Mouse (Mus musculus): ENCODE data around the gene Otop2. TPM values are rescaled to one million over a fixed set of nuclear protein-coding genes. Genes with fewer than 3 reads are reported as not detected.

The Otop2 gene
- total RNA-seq, 2 experiments from 2014 or later, result not detected

DNA sequence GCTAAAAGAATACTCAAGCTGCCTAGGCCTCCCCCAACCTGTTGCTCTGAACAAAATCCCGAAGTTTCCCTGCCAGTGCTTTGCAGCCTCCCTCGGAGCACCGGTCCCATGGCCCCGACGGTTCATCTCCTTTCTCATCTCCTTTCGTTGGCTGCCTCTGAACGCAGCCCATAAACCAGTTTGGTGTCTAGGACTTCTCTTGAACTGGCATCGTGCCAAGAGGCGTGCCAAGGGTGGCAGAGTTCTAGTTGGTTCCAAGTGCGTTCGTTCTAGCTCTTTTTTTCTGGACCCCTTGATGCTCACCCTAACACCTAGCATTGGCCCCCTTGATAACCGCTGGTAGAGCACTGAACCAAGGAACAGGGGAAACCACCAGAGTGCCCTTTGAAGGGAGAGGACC lies 28.3 kb downstream of the Otop2 start:
- no peak for ATAC-seq (replicated peaks; ENCODE audit: low FRiP score, poor library complexity, severe bottlenecking)

DNA sequence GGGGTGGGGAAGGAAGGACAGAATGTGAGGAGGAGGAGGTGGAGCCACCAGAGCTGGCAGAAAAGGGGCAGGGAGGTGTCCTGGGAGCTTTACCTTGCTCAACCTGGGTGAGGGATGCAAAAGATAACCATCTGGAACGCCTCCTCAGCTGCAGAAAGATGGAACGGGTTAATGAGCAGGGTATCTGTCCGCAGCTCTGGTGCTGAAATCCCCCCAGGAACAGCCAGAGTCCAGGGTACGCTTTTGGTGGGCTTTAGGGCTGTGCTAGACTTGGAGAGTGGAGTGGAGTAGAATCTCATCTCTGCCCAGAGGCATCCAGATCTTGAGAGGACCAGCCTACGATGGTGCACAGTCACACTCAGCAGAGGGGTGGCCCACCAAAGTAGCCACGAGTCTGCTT lies 29.2 kb downstream of the Otop2 start:
- ATAC-seq (replicated peaks; ENCODE audit: low FRiP score, poor library complexity, severe bottlenecking), result no peak

DNA sequence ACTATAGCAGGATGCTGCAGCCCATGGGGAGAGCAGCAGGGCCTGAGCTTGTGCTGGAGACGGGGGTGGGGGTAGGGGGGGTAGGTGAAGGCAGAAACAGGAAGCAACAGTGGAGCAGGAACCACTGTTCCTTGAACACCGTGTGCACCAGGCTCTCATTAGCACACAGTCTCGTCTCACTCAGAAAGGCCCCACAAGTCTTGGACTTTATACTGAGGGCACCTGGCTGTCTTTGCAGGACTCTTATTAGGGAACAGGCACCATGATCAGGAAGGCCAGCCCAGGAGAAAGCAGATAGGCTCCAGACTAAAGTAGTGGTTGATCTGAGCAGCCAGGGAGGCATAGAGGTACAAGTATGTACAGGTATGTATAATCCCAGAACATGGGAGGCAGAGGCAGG lies 30.4 kb downstream of the Otop2 start:
- ATAC-seq (replicated peaks; ENCODE audit: low FRiP score, poor library complexity, severe bottlenecking), result no peak

DNA sequence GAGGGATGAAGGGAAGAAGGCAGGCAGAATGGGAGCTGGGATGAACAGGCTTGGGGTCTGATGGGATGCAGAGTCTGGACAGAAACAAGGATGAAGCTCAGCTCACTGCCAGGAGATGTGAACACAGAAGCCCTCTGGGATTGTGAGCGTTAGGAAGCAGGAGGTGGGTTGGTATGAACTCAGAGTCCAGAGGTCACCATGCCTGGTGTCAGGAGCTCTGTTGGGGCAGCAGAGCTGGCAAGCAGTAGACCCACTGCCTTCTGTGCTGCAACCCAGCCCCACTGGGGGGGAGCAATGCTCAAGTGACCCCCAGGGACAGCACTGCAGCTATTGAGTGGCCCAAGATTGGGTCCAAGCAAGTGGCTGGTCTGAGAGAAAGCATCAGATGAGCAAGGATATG lies 30.9 kb downstream of the Otop2 start:
- ATAC-seq (replicated peaks; ENCODE audit: low FRiP score, poor library complexity, severe bottlenecking), result no peak

DNA sequence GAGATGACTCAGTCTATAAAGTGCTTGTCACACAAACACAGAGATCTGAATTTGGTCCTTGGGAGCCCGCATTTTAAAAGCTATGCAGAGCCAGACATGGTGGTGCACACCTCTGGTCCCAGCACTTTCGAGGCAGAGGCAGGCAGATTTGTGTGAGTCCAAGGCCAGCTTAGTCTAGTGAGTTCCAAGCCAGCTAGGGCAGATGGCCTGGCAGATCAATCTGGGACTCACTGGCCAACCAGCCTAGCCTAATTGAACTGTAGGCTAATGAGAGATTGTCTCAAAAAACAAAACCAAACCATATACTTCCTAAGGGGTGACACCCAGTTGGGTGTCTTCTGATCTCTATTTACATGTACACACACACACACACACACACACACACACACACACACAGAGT lies 34.3 kb downstream of the Otop2 start:
- ATAC-seq (replicated peaks; ENCODE audit: low FRiP score, poor library complexity, severe bottlenecking), result no peak

DNA sequence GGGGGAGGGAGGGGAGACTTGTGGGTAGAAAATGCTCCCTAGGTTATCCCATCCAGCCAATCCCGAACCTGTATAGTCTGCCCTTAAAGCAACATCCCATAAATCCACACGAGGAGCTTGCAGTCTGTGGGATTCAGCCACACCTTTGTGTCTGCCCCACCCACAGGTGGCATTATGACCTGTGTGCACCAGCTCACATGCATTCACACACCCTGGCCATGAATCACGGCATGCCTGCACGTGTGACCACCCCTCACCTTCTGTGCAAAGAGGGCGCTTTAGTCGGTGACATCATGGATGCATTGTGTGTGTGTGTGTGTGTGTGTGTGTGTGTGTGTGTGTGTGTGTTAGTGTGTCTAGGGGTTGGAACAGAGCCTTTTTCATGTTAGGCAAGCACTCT lies 34.9 kb downstream of the Otop2 start:
- ATAC-seq (replicated peaks; ENCODE audit: low FRiP score, poor library complexity, severe bottlenecking), result no peak

DNA sequence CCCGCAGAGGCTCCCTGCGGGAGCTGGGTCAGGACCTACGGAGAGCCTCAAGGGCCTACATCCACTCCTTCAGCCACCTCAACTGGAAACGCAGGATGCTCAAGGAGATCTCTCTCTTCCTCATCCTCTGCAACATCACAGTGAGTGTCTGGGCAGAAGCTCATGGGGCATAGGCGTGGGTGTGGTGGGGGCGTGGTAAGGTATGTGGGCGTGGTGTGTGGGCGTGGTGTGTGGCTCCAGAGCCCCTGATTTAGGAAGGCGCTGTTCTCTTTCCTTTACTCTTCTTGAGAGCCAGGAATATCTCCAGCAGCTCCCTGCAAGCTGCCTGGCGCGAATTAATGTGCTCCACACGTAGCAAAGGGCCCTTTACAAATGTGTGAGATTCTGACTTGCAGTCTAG lies 38.0 kb downstream of the Otop2 start:
- ATAC-seq (replicated peaks; ENCODE audit: low FRiP score, poor library complexity, severe bottlenecking), result no peak

DNA sequence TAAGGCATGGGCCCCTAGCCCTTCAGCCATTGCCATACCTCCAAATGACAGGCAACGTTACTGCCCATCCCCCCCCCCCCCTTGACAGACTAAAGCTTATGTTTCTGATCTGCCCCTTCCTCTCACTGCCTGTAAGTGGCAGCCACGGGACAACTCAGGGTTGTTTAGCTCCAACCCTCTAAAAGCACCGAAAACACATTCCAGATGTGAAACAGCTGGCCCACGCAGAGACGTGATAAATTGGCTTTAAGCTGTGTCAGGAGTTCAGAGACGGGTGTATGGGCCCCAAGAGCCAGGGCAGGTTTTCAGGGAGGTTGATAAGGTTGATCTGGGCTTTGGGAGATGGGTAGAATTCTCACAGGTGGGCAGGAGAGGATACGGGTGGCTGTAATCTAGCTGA lies 38.6 kb downstream of the Otop2 start:
- no peak for ATAC-seq (replicated peaks; ENCODE audit: low FRiP score, poor library complexity, severe bottlenecking)

DNA sequence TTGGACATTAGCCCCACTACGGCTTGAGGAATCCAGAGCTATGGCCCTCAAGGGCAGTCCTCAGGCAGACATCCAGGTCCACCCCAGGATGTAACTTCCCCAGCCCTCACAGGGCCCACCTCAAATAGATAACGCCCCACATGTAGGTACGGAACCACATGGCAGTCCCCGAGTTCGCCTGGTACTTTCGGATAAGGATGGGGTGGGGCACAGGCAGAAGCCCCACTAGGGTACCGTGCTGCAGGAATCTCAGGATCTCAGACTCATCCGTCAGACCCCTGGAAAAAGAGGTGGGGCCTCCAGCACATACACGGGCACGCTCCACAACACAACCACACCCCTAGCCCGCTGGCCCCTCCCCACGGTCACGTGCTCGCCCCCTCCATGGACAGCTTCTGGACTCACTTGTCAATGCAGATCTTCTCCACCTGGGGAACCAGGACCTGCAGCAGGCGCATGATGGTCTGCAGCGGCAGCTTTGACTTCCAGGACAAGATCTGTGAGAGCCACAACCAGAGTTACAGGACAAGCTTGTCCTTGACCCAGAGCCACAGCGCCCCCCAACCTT lies 41.8 kb downstream of the Otop2 start:
- no peak for ATAC-seq (replicated peaks; ENCODE audit: low FRiP score, poor library complexity, severe bottlenecking)

DNA sequence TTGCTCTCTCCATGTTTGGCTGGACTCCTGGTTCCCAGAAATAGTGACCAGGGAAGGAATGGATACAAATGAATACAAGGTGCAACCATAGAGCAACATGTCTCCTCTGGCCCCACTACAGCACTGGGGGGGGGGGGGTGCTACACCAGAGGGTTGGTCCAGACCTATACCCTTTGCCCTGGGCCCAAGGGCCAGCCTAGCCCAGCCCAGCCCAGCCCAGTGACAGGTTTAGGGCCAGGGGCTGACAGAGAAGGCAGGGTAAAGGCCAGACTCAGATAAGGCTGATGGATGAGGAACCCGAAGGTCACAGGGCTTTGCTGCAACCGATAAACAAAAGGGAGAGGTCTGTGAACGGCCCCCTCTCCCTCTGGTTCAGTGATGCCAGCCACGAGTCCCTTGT lies 43.0 kb downstream of the Otop2 start:
- no peak for ATAC-seq (replicated peaks; ENCODE audit: low FRiP score, poor library complexity, severe bottlenecking)

DNA sequence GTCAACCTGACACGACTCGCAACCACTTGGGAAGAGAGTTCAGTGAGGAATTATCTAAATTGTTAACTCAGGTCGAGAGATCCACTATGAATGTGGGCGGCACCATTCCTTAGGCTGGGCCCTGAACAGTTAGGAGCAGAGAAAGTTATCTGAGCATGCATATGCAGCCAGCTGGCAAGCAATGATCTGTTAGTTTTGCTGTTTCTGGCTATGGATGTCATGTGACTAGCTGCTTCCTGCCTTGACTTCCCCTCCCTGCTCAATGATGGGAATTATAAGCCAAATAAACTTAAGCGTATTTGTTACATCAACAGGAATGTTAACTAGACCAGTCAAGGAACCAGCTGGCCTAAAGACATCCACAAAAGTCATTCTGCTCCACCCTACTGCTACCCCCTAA lies 46.4 kb downstream of the Otop2 start:
- ATAC-seq (replicated peaks; ENCODE audit: low FRiP score, poor library complexity, severe bottlenecking), result no peak

DNA sequence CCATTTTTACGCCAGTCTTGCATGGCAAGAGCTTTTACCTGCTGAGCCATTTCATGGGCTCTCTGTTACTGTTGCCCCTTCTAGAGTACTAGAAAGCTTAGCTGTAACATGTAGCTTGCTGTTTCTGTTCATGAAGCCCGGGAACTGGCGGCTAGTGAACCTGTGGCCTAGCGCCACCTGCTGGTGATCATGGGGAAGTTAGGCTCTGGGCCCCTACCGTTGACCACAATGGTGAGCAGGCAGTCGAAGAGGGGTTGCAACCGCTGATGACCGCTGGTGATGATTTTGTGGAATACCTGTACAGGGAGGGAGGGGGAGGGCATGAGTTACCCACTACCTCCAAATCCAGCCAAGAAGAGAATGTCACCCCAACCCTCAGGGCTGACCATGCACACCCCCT lies 47.2 kb downstream of the Otop2 start:
- ATAC-seq (replicated peaks; ENCODE audit: low FRiP score, poor library complexity, severe bottlenecking), result peak; percentile 63; the same call in 1 of the 2 replicates

DNA sequence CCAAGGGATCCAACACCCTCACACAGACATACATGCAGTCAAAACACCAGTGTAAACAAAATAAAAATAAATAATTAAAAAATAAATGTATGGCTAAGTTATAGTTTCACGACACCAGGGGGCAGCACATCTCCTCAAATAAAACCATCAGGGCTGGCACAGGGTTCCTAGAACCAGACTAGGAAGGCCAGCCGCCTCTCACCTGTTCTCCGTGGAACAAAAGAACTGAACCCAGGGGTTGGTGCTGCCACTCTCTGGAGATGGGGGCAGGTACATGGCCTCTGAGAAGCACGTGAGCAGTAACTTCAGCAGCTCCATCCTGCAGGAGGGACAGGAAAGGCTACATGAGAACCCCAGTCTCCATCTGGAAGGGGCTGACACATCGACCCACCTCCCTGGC lies 51.5 kb downstream of the Otop2 start:
- no peak for ATAC-seq (replicated peaks; ENCODE audit: low FRiP score, poor library complexity, severe bottlenecking)

DNA sequence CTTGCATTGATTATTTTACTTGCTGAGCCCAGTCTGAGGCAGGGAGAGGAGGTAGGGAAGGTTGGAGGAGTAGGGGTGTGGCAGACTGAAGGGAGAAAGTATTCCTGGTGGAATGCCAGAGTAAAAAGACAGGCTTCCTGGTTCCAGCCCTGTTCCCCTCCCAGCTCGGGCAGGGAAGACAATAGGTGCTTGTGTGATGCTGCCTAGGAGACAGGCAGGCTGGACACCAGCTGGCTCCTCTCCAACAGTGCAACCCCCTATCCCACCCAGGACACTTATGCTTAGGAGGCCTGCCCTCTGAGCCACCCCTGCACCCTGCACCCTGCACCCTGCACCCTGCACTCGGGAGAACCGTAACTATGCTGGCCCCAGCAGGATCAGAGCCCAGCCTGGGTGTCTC lies 52.3 kb downstream of the Otop2 start:
- no peak for ATAC-seq (replicated peaks; ENCODE audit: low FRiP score, poor library complexity, severe bottlenecking)

DNA sequence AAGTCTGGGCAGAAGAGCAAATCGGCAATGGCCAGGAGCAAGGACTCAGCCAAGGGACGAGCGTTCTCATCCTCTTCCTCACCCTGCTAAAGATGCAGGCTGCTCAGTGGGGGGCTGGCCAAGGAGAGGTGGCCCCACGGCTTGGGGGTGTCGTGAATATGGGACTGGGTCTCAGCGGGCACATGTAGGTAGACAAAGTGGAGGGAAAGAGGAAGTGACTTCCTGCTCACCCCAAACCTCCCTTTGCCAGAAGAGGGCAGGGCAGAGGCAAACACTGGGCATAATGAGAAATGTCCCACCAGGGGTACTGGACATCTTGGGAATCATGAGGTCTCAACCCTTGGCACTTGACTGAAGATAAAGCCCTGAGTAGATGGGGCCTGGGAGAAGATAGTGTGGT lies 52.8 kb downstream of the Otop2 start:
- ATAC-seq (replicated peaks; ENCODE audit: low FRiP score, poor library complexity, severe bottlenecking), result no peak

DNA sequence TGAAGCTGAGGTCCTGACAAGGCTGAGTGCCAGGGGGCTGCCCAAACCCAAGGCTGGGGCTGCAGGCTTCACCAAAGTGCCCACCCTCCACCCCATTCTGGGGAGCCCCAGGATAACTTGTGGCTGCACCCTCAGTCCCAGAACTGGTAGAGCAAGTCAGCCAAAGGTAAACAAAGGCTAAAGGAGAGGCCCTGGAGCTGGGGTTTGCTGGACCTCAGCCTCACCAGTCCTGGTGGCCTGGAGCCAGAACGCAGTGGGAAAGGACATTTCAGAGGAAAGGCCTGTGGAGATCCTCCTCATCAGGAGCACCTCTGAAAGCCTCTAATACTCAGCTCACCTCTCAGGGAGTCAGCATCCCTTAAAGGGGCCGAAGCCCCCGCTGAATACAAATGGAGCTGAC lies 57.2 kb downstream of the Otop2 start:
- ATAC-seq (replicated peaks; ENCODE audit: low FRiP score, poor library complexity, severe bottlenecking), result no peak

DNA sequence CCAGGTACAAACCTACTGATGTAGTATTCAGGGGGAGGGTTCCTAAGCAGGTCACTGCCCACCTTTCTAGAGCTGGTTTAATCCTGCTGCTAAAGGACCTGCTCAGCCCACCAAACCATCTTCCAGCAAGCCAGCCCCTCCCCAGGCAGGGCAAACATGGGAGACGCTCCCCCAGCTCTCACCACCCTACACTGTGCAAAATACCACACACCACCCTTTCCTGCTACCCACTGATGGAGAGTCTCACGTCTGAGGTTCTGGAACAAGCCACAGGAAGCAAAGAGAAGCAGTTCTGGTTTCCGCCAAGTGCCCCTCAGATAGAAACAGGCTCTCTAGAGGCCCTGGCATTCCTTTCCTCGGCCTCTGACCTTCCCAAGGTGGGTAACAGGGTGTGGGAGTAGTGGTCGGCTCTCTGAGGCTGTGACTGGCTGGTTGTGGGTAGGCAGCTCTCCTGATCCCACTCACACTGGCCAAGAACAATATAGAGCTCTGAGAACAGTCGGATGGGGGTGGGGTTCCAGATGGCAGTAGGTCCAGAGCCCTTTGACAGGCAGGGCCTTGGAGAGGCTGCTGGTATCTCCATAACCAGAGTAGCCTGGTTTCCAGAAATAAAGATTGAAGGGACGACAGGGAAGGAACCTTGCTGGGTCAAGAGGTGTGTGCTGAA lies 59.2 kb downstream of the Otop2 start:
- no peak for ATAC-seq (replicated peaks; ENCODE audit: low FRiP score, poor library complexity, severe bottlenecking)

DNA sequence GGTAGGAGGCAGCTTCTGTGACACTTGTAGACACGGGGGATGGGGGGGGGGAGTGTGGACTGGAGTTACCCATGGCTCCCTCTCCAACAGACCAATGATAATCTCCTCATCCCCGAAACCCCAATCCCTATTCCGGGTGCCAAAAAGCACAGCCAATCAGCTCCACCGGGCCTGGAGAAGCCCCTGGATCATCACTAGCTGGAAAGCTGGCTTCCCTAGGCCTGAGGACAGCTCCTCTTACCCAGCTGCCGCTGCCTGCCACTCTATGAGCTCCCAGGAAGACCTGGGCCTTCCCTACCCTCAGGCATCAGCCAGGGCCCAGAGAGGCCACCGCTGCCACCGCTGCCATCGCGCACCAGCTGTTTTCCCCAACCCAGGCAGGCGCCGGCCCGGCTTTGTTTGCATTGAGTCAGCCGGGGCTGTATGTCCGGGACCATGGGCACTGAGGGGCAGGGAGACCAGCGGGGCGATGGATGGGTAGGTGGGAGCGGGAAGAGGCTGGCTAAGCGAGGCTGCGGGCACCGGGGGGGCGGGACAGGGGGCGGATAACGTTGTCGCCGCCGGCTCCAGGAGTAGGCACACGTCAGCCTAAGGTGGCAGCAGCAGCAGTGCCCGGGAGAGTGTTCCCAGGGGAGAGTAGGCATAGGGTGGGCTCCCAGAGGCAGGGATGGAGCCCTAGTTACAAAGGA lies 59.9 kb downstream of the Otop2 start:
- no peak for ATAC-seq (replicated peaks; ENCODE audit: low FRiP score, poor library complexity, severe bottlenecking)

DNA sequence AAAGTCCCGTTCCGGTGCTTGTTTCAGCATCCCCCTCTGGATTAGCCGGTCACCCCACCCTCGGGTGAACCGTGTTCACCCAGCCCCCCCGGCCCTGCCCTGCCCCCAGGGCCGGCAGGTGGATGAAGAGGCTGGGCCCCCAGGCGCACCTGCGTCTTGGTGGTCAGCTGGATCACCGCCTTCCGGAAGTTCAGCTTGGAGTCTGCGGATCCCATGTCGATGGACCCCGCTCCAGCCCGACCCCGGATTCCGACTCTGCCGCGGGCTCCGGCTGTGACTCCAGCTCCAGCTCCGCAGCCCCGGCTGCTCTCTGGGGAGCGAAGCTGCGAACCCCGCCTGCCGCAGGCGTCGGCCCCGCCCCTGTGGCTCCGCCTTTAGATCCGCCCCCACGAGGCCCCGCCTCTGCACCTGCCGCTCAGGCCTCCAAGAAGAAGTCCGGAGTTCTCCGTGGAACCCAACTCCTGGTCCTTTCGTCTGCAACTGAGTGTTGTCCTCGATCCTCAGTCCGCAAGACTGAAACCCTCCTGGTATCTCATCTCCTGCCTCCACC lies 60.5 kb downstream of the Otop2 start, which contains the start of gene Hid1:
Gene Hid1, minus strand, starts transcription at position 362 of the 550 bp plus-strand sequence.
- peak; percentile 81 for ATAC-seq (replicated peaks; ENCODE audit: low FRiP score, poor library complexity, severe bottlenecking)

DNA sequence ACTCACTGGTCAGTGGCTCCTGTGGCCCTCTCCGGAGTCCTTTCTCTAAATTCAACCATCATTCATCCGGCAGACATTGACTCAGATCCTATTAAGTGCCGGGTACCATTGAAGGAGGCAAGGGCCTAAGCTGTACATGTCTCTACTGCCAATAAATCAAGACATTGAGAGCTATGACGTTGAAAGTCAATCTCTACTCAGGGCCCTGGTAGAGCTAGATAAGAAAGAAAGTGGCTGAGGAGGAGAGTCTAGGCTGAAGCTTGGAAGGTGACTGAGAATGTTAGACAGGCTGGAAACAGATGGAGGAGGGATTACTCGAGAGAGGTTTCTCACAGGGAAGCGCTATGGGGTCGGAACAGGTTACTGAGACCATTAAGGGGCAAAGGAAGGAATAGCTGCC lies 63.4 kb downstream of the Otop2 start:
- ATAC-seq (replicated peaks; ENCODE audit: low FRiP score, poor library complexity, severe bottlenecking), result no peak

DNA sequence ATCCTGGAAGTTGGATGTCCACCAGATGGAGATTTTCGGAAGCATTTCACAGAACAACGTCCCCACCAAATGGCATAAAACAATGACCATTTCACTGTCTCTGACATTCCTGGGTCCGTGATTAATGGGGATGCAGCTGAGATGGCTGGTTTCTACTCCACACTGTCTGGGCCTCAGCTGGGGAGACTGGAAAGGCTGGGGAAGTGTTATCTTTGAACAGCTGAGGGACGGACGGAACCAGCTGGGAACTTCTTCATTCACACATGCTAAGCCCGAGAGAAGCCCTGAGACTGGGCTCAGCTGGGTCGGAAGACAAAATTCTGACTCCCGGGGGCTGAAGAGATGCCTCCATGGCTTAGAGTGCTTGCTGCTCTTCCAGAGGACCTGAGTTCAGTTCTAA lies 64.4 kb downstream of the Otop2 start:
- ATAC-seq (replicated peaks; ENCODE audit: low FRiP score, poor library complexity, severe bottlenecking), result no peak

Data from erythroblast, adult 5-6 weeks (primary cell).